ENCODE assay signal across 1 mouse cellular context in the genomic region with DNA sequence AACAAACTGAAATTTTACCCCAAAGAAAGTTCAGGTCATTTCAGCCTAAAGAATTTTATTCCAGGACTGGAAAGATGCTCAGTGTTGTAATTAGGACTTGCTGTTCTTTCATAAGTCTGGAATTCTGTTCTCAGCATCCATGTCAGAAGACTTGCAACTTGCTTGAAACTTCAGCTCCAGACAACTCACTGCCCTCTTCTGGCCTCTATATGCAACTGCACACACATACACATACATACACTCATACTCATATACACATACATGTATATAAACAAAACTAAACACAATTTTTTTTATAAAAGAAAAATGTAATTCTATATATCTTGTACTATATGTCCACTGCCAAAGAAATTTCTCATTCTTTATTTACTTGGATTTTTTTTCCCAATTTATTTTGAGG.
TF ChIP-seq lines count a peak whose summit lies in the region.

No protein-coding gene starts in this region.

TF ChIP-seq in MEL, 35 proteins besides CTCF, POLR2A, EP300 and RAD21 (continued from another document):
- TF ChIP-seq ZC3H11A (IDR thresholded peaks at IDR 0.05; ENCODE audit: low read depth, low read length) (no peak), CHD2 (IDR thresholded peaks at IDR 0.05; ENCODE audit: low read length) (no peak), ZNF384 (IDR thresholded peaks at IDR 0.05; ENCODE audit: low read depth, low read length) (no peak), ZMIZ1 (IDR thresholded peaks at IDR 0.05; ENCODE audit: low read depth, low read length) (no peak), MXI1 (IDR thresholded peaks at IDR 0.05; ENCODE audit: low read depth, low read length) (no peak), USF1 (IDR thresholded peaks at IDR 0.05; ENCODE audit: low read depth, low read length) (no peak), ETS1 (IDR thresholded peaks at IDR 0.05; ENCODE audit: low read depth, low read length) (no peak), MAZ (IDR thresholded peaks at IDR 0.05; ENCODE audit: low read depth, low read length) (no peak), TAL1 (IDR thresholded peaks at IDR 0.05; ENCODE audit: low read length) (no peak)
